Mouse (Mus musculus): ENCODE data around the gene Agpat1. TPM values are rescaled to one million over a fixed set of nuclear protein-coding genes. Genes with fewer than 3 reads are reported as not detected.

Agpat1 gene
- total and polyA plus RNA-seq, 3 experiments = 11.2 to 47.4 (median 44.4) TPM

DNA sequence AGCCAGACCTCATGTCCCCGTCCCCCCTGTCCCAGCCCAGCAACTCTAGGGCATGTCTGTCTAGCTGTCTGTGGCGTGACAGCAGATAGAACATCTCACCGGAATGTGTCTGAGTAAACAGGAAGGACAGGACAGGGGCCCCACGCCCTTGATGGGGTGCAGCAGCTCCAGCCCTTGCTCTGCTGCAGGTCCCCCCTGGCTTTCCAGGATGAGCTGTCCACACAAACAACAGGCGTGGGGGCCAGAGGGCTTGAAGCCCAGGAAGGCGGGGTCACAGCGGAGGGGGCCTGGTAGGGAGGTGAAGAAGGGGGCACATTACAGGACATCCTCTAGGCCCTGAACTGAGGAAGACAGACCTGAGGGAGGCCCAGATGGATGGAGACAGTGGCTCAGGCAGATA is 51.1 kb downstream of the Agpat1 start:
- no peak overlapping the region for H3K4me2 ChIP-seq (ENCODE audit: insufficient read depth, low read depth, poor library complexity, severe bottlenecking)
- no peak overlapping the region for H3K27ac ChIP-seq (ENCODE audit: insufficient read depth, low read depth)
- in situ Hi-C loops (cut with MboI; ENCODE audit: low pct_ligation_motif_present, low pct_unique_long_range_greater_than_20kb, low sequenced_read_pairs) = no loop called here
- H3K9me3 ChIP-seq (replicated peaks; ENCODE audit: low read length) = no peaks in the 10 kb centered on the region
- H3K9ac ChIP-seq (ENCODE audit: insufficient read depth, low read depth) = no peak overlapping the region
- TF ChIP-seq HCFC1 (IDR thresholded peaks at IDR 0.05; ENCODE audit: low read depth, low read length) (no peak), RAD21 (IDR thresholded peaks at IDR 0.05; ENCODE audit: low read depth, low read length) (no peak), ELF1 (IDR thresholded peaks at IDR 0.05; ENCODE audit: low read depth, low read length) (no peak), USF2 (conservative IDR thresholded peaks at IDR 0.05; ENCODE audit: low read depth, low read length) (no peak), SMC3 (IDR thresholded peaks at IDR 0.05; ENCODE audit: low read depth, low read length) (no peak), NELFE (IDR thresholded peaks at IDR 0.05; ENCODE audit: low read depth, low read length) (no peak), CHD1 (IDR thresholded peaks at IDR 0.05; ENCODE audit: low read depth, low read length) (no peak), MXI1 (IDR thresholded peaks at IDR 0.05; ENCODE audit: low read depth, low read length) (no peak), TCF12 (IDR thresholded peaks at IDR 0.05; ENCODE audit: low read depth, low read length) (no peak), KAT2A (IDR thresholded peaks at IDR 0.05; ENCODE audit: insufficient replicate concordance, low read length) (no peak), CTCF (conservative IDR thresholded peaks at IDR 0.05 in 1 of 2, IDR thresholded peaks at IDR 0.05 in 1 of 2; ENCODE audit: low read depth in 2 of 2, low read length in 2 of 2) (no peak), NRF1 (IDR thresholded peaks at IDR 0.05; ENCODE audit: low read depth, low read length) (no peak), USF1 (IDR thresholded peaks at IDR 0.05; ENCODE audit: low read depth, low read length) (no peak), MYC (IDR thresholded peaks at IDR 0.05; ENCODE audit: low read depth, low read length) (no peak), E2F4 (IDR thresholded peaks at IDR 0.05; ENCODE audit: insufficient replicate concordance, low read depth, low read length) (no peak), CHD2 (IDR thresholded peaks at IDR 0.05; ENCODE audit: low read length) (no peak), JUN (IDR thresholded peaks at IDR 0.05; ENCODE audit: insufficient read depth, low read depth, low read length) (no peak), BHLHE40 (IDR thresholded peaks at IDR 0.05; ENCODE audit: low read depth, low read length) (no peak)
- no peak for DNase-seq (ENCODE audit: extremely low read depth)
- peaks cover 45 to 66% of the 10 kb centered on the region in 2 experiments for H3K36me3 ChIP-seq (replicated peaks in 1 of 2; ENCODE audit: control insufficient read depth in 1 of 2, insufficient read depth in 1 of 2, low read length in 1 of 2)
- H3K4me3 ChIP-seq (replicated peaks in 1 of 3; ENCODE audit: low read depth in 2 of 3, low read length in 2 of 3, poor library complexity in 1 of 3) = no peak overlapping the region
- H3K27me3 ChIP-seq (replicated peaks) = peaks cover 12% of the 10 kb centered on the region
- dilution Hi-C loops (cut with MboI; ENCODE audit: extremely low pct_ligation_motif_present, extremely low pct_unique_long_range_greater_than_20kb, low sequenced_read_pairs) = no loop called here
- H3K79me2 ChIP-seq (replicated peaks; ENCODE audit: control insufficient read depth, extremely low read depth, insufficient read depth, poor library complexity, severe bottlenecking) = no peaks in the 10 kb centered on the region
- H3K4me1 ChIP-seq (ENCODE audit: control insufficient read depth in 1 of 2, insufficient read depth in 2 of 2) = no peaks in the 10 kb centered on the region

DNA sequence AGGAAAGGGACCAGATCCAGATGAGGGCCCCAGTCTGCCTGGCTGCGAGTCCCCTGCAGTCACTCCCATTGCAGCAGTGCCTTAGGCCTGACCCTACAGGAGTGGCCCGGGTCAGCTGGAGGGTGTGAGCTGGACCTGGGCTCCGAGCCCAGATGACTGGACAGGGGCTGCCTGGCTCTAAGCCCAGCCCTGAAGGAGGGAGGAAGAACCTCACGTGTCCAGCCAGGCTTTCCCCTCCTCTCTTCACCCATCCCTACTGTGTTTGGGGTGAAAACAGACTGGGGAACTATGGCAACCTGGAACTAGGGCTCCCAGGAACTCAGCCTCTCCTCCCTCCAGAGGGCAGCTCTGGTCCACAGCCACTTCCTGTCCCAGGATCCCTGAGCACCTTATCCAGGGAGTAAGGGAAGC is 51.5 kb downstream of the Agpat1 start:
- peaks cover 41 to 62% of the 10 kb centered on the region in 2 experiments for H3K36me3 ChIP-seq (replicated peaks in 1 of 2; ENCODE audit: control insufficient read depth in 1 of 2, insufficient read depth in 1 of 2, low read length in 1 of 2)
- DNase-seq (ENCODE audit: extremely low read depth) = no peak
- dilution Hi-C loops (cut with MboI; ENCODE audit: extremely low pct_ligation_motif_present, extremely low pct_unique_long_range_greater_than_20kb, low sequenced_read_pairs) = no loop called here
- no peak overlapping the region for H3K9ac ChIP-seq (ENCODE audit: insufficient read depth, low read depth)
- in situ Hi-C loops (cut with MboI; ENCODE audit: low pct_ligation_motif_present, low pct_unique_long_range_greater_than_20kb, low sequenced_read_pairs) = no loop called here
- no peak overlapping the region for H3K27ac ChIP-seq (ENCODE audit: insufficient read depth, low read depth)
- no peak overlapping the region for H3K4me3 ChIP-seq (replicated peaks in 1 of 3; ENCODE audit: low read depth in 2 of 3, low read length in 2 of 3, poor library complexity in 1 of 3)
- peaks cover 16% of the 10 kb centered on the region for H3K27me3 ChIP-seq (replicated peaks)
- H3K4me2 ChIP-seq (ENCODE audit: insufficient read depth, low read depth, poor library complexity, severe bottlenecking) = no peak overlapping the region
- no peaks in the 10 kb centered on the region; a peak in 1 of 4 replicates for H3K4me1 ChIP-seq (ENCODE audit: control insufficient read depth in 1 of 2, insufficient read depth in 2 of 2)
- no peaks in the 10 kb centered on the region for H3K9me3 ChIP-seq (replicated peaks; ENCODE audit: low read length)
- no peaks in the 10 kb centered on the region for H3K79me2 ChIP-seq (replicated peaks; ENCODE audit: control insufficient read depth, extremely low read depth, insufficient read depth, poor library complexity, severe bottlenecking)
- no peak for TF ChIP-seq PAX5 (IDR thresholded peaks at IDR 0.05; ENCODE audit: low read length)
- no peak for TF ChIP-seq ZC3H11A (IDR thresholded peaks at IDR 0.05; ENCODE audit: low read depth, low read length)
- no peak for TF ChIP-seq CHD2 (IDR thresholded peaks at IDR 0.05; ENCODE audit: low read length)
- TF ChIP-seq KAT2A (IDR thresholded peaks at IDR 0.05; ENCODE audit: insufficient replicate concordance, low read length) = no peak
- no peak for TF ChIP-seq ZNF384 (IDR thresholded peaks at IDR 0.05; ENCODE audit: low read depth, low read length)
- TF ChIP-seq TBP (conservative IDR thresholded peaks at IDR 0.05; ENCODE audit: low read depth, low read length) = no peak
- TF ChIP-seq MAFK (IDR thresholded peaks at IDR 0.05; ENCODE audit: insufficient replicate concordance, low read length) = no peak
- no peak for TF ChIP-seq CTCF (conservative IDR thresholded peaks at IDR 0.05 in 1 of 2, IDR thresholded peaks at IDR 0.05 in 1 of 2; ENCODE audit: low read depth in 2 of 2, low read length in 2 of 2)
